Mouse (Mus musculus) heart, adult 2 months (tissue): ENCODE measurements at regions not wholly inside any gene's neighbourhood (a gene's known extent, or its start where the extent isn't known, plus 50 kb on each side); places are given as distances from the start of the nearest gene placed in this dataset.

Experiments
- EP300 ChIP-seq: fragments of 200-500 bp; IDR thresholded peaks from 2 replicates; pipeline ENCODE4 v1.6.1; 2011; ENCODE audit warnings: low read depth, low read length, control low read depth; ENCODE audit not compliant: insufficient read depth
- POLR2A ChIP-seq: fragments of 200-500 bp; IDR thresholded peaks from 2 replicates; pipeline ENCODE4 v1.6.1; 2011; ENCODE audit warnings: mild to moderate bottlenecking, low read depth, low read length, control low read depth; ENCODE audit not compliant: insufficient read depth

DNA sequence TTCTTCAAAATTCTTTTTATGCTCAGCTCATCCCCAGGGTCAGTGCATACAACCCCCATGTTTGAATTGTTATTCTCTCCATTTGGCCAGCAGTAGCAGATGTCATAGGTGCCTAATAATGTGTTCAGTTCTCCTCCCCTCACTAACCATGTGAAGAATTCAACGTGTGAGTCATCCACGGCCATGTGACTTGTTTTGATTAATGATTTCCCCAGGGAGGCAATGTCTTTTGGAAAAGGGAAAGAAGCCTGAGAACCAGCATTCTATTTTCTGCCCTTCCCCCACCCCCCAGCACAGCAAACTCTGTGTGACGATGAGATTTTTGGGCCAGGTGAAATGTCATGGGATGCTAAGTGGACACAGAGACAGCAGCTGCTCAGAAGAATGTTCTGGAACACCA lies 459.5 kb upstream of the Nr2f2 start:
- TF ChIP-seq POLR2A (no peak), EP300 (no peak)
